Mouse (Mus musculus) hindbrain, embryonic 14.5 days (tissue): Measurements from ENCODE around the gene Cldn10. TPM values are rescaled to one million over a fixed set of nuclear protein-coding genes. Genes with fewer than 3 reads are reported as not detected.
A peak's percentile ranks its signal among the peaks of the same experiment; 100 is the strongest.

Experiments
- ATAC-seq: fragments of 200-750 bp; cut with Nextera tagmentation; 2 replicates; pipeline ENCODE4 v1.8.0; 2017; ENCODE audit warnings: moderate number of reproducible peaks, mild to moderate bottlenecking, moderate TSS enrichment, moderate library complexity; ENCODE audit not compliant: low FRiP score
- DNase-seq: peaks from one replicate; pipeline ENCODE4 v3.0.0-alpha.2; 2015; ENCODE audit warnings: low spot score
- H3K27ac ChIP-seq: fragments of 300-500 bp; sonication (generic); 2 replicates; pipeline ENCODE4 v1.5.1; 2014; ENCODE audit warnings: mild to moderate bottlenecking, moderate library complexity
- H3K27me3 ChIP-seq: fragments of 300-500 bp; sonication (generic); 2 replicates; pipeline ENCODE4 v1.6.1; 2014; ENCODE audit warnings: mild to moderate bottlenecking, low read length, mixed read lengths; ENCODE audit not compliant: control insufficient read depth, insufficient read depth
- H3K36me3 ChIP-seq: fragments of 300-500 bp; sonication (generic); replicated peaks from 2 replicates; pipeline ENCODE4 v1.6.1; 2014; ENCODE audit not compliant: control insufficient read depth, insufficient read depth
- H3K4me1 ChIP-seq: fragments of 300-500 bp; sonication (generic); replicated peaks from 2 replicates; pipeline ENCODE4 v1.6.1; 2014; ENCODE audit warnings: antibody characterized with exemption, low read length, mixed read lengths; ENCODE audit not compliant: control insufficient read depth, insufficient read depth
- H3K4me2 ChIP-seq: fragments of 300-500 bp; sonication (generic); replicated peaks from 2 replicates; pipeline ENCODE4 v1.6.1; 2014; ENCODE audit warnings: mild to moderate bottlenecking, moderate library complexity
- H3K4me3 ChIP-seq: fragments of 300-500 bp; sonication (generic); replicated peaks from 2 replicates; pipeline ENCODE4 v1.5.1; 2014; ENCODE audit warnings: mild to moderate bottlenecking, low read length
- H3K9ac ChIP-seq: fragments of 300-500 bp; sonication (generic); 2 replicates; pipeline ENCODE4 v1.6.1; 2014
- H3K9me3 ChIP-seq: fragments of 300-500 bp; sonication (generic); 2 replicates; pipeline ENCODE4 v1.6.1; 2016; ENCODE audit warnings: low read length; ENCODE audit not compliant: control insufficient read depth
- WGBS: fragments of 180-500 bp; shearing (Covaris S2); extraction: QIAGEN DNeasy Blood & Tissue Kit; methylation state at CpG from one replicate; pipeline ENCODE4 v1.1.7; 2014; 5-methylcytosine and 5-hydroxymethylcytosine counted together
- polyA plus RNA-seq: library from polyadenylated mRNA; unstranded; fragments of >200 nt; fragmentation: Nextera tagmentation; extraction: Ambion mirVana; gene quantifications from 2 replicates; pipeline ENCODE4 v1.2.1, GENCODE M21; 2014

The Cldn10 gene
- polyA plus RNA-seq, 1 experiment from 2014 or later, result 1.7 TPM

DNA sequence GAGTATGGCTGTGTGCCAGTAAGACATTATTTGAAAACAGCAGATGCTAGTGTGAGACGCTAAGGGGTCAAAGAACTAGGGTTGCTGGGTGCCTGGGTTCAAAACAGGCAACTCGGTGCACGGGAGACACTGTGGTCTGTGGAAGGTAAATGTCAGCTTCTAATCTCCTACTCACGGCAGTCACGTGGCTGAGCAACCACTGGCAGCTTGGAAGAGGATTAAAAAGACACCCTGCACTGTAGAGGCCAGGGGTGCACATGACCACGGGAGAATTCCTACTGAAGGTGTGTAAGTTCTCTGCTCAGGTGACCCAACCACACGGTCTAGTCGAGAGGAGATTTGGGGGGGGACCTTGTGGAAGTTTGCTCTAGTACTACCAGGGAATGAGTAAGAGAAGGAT is 119.9 kb downstream of the Cldn10 start:
- no peak overlapping the region for H3K27ac ChIP-seq
- no peak overlapping the region for H3K4me2 ChIP-seq
- H3K27me3 ChIP-seq, result no peaks in the 10 kb centered on the region
- ATAC-seq (no peak), DNase-seq (no peak)
- no peak overlapping the region for H3K4me3 ChIP-seq
- WGBS, result 81% methylated on average over 8 of the region's 8 CpGs
- H3K9me3 ChIP-seq, result no peaks in the 10 kb centered on the region
- peaks cover 96% of the 10 kb centered on the region for H3K36me3 ChIP-seq
- H3K9ac ChIP-seq, result no peak overlapping the region
- no peaks in the 10 kb centered on the region for H3K4me1 ChIP-seq

DNA sequence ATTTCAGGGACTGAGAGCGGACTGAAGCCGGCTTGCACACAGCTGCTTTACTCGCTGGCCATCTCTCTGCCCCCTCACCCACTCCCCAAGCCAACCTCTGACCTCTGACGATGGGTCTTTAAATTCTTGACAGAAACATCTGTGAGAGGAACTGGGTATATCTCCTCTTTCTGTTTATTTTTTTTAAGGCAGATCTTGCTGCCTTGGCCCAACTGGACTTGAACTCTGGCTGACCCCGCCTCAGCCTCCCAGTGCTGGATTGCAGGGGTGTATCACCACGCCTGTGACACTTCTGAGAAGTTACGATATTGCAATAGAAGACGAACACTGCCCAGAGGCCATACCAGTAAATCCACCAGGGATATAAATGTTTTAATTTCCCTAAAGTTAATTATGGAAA is 122.2 kb downstream of the Cldn10 start:
- DNase-seq, result no peak
- peaks cover 96% of the 10 kb centered on the region for H3K36me3 ChIP-seq
- no peaks in the 10 kb centered on the region for H3K4me1 ChIP-seq

DNA sequence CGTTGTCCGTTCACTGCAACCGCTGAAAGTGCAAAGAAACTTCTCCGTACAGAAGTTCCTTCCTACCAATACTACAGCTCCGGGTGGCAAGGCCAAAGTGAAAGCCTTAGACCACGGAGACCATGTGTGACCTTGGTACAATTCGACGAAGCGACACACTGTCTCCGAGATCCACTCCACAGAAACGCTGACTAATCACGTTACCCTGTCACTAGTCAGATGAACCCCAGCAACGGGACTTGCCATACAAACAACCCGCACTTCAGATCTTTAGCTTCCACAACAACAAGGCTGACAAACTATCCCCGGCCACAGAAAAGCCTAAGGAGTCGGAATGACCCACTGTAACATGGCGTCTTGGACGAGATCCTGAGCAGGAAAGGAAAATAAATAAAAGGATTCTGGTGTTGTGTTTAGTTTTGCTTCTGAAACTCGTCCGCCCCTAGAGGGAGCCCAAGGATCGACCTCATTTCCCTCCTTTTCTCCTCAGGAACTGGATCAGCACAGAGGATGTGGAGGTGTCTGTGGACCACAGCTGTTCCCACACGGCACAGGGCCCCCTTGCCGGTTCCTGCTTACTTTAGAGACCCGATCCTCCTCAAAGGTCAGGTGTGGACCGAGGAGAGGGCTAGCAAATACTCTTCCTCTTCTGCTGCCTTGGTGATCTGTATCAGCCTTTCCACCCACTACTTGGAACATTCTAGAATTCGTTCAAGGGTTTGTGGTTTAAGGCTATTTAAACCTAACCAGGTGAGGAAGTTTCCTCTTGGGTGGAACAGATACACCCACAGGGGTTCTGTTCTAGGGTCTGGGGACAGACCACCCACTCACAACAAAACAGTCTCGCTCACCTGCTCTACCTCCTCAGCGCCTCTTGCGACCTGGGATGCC is 122.9 kb downstream of the Cldn10 start:
- no peak overlapping the region for H3K27ac ChIP-seq
- H3K4me3 ChIP-seq, result no peak overlapping the region
- no peaks in the 10 kb centered on the region for H3K9me3 ChIP-seq
- H3K27me3 ChIP-seq, result no peaks in the 10 kb centered on the region
- ATAC-seq (no peak), DNase-seq (peak; percentile 64)
- H3K36me3 ChIP-seq, result peaks cover 97% of the 10 kb centered on the region
- no peak overlapping the region for H3K4me2 ChIP-seq
- no peak overlapping the region for H3K9ac ChIP-seq
- H3K4me1 ChIP-seq, result no peaks in the 10 kb centered on the region
- 71% methylated on average over 29 of the region's 29 CpGs for WGBS

More for the DNA sequence above, 122.2 kb downstream of the Cldn10 start:
- H3K4me3 ChIP-seq, result no peak overlapping the region
- no peak for ATAC-seq
- no peak overlapping the region for H3K27ac ChIP-seq
- H3K9me3 ChIP-seq, result no peaks in the 10 kb centered on the region
- H3K4me2 ChIP-seq, result no peak overlapping the region
- H3K9ac ChIP-seq, result no peak overlapping the region
- WGBS, result 88% methylated on average over 8 of the region's 8 CpGs
- H3K27me3 ChIP-seq, result no peaks in the 10 kb centered on the region

DNA sequence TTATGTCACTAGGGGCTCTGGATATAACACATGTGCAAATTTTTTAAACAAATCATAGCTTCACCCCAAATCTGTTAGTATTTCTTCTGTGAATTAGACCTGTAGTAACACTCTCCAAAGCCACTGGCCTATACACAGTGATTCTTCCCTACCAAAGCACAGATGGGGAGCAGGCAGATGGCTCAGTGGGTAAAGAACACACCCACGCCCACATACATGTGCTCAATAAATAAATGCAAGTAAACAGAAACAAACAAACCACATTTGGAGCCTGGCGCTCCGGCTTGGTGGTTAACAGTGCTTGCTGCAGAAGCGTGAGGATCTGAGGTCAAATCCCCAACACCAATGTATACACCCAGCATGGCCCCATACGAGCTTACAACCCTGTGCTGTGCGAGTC is 123.8 kb downstream of the Cldn10 start:
- Histone ChIP-seq H3K9me3 (no peaks in the 10 kb centered on the region), H3K9ac (no peak overlapping the region), H3K27me3 (no peaks in the 10 kb centered on the region), H3K4me3 (no peak overlapping the region), H3K36me3 (peaks cover 94% of the 10 kb centered on the region), H3K4me1 (no peaks in the 10 kb centered on the region), H3K4me2 (no peak overlapping the region), H3K27ac (no peak overlapping the region)
- DNase-seq (no peak), ATAC-seq (no peak)
- WGBS, result 96% methylated on average over 6 of the region's 6 CpGs

DNA sequence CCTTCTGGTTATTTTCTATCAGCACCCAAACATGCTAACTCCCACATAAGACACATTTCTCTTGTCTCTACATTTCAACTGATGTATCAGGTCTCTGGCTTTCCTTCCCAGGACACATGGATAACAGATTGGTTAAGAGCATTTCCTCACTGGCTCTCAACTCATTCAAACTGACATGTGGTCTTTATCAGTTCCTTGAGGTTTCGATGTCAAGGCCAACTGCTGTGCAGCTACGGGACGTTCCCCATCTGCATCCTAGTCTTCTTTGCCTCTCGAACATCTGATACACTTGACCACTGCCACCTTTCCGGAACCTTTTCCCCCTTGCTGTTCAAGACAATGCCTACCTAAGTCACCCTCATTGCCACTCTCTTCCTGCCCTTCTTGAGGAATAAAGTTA is 125.9 kb downstream of the Cldn10 start:
- Histone ChIP-seq H3K4me3 (no peak overlapping the region), H3K27me3 (no peaks in the 10 kb centered on the region), H3K4me1 (no peaks in the 10 kb centered on the region), H3K27ac (no peak overlapping the region), H3K9ac (no peak overlapping the region), H3K9me3 (no peaks in the 10 kb centered on the region), H3K36me3 (peaks cover 92% of the 10 kb centered on the region), H3K4me2 (no peak overlapping the region)
- ATAC-seq, result no peak
- 86% methylated on average over 5 of the region's 5 CpGs for WGBS
- DNase-seq, result no peak

DNA sequence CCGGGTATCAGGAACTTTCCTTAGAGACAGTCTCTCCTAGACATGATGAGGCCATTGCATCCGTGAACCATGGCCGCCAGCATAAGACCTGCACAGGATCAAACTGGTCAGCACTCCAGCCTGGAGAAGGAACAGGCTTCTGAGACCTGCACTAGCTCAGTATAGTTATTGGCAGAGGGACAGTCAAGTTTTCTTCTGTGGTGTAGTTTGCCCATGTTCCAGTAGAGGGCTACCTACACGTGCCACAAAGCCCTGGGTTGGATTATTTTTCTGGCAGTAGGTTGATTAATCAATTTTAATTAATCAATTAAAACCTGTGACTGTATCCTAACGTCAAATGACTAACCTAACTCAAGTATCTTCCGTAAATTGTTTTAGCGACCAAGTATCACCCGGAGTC is 131.3 kb downstream of the Cldn10 start:
- H3K9me3 ChIP-seq, result no peaks in the 10 kb centered on the region
- H3K4me3 ChIP-seq, result no peak overlapping the region
- no peak overlapping the region for H3K9ac ChIP-seq
- no peak for DNase-seq
- ATAC-seq, result peak; percentile 22; the same call in 1 of the 2 replicates
- H3K27ac ChIP-seq, result no peak overlapping the region
- H3K36me3 ChIP-seq, result peaks cover 52% of the 10 kb centered on the region
- H3K27me3 ChIP-seq, result no peaks in the 10 kb centered on the region
- peaks cover 38% of the 10 kb centered on the region for H3K4me1 ChIP-seq
- 68% methylated on average over 8 of the region's 8 CpGs for WGBS
- H3K4me2 ChIP-seq, result no peak overlapping the region

DNA sequence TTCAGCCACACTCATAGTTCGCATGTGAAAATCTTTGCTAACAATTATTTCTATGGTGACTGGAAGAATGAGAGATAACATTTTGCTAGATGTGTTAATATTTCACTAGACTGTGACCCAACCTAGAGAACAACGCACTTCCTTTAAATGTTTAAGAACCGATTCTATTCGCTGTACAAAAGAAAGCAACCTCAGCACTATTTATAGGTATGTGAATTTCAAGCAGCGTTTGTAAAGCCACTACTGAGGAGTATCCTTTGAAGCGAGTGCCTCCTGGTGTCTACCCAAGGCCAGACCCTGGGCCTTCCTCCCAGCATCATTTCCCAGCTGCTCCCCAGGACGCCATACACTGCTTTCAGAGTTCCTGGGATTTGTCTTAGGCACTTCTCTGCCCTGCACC is 132.9 kb downstream of the Cldn10 start:
- Histone ChIP-seq H3K27ac (no peak overlapping the region), H3K36me3 (peaks cover 37% of the 10 kb centered on the region), H3K27me3 (no peaks in the 10 kb centered on the region), H3K9me3 (no peaks in the 10 kb centered on the region), H3K4me2 (peak overlapping the region; percentile 97), H3K4me3 (no peak overlapping the region), H3K9ac (peak overlapping the region; percentile 28; the same call in 1 of the 2 replicates), H3K4me1 (peaks cover 44% of the 10 kb centered on the region)
- WGBS, result 53% methylated on average over 7 of the region's 7 CpGs
- DNase-seq, result no peak
- ATAC-seq, result no peak

DNA sequence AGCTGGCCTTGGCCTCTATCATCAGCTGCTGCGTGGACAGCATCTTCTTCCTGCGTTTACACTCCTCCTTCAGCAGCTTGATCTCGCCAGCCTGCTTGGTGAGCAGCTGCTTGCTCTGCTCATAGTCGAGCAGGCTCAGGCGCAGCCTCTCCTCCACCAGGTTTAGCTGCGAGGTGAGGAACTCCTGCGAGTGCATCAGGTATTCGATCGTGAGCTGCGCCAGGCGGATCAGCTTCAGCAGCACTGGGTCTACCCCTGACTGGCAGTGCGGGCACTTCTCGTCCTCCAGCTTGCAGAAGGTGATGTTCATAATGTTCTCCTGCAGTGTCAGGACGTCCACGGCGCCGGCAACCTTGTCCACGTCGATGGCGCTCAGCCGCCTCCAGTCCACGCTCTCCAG is 134.5 kb downstream of the Cldn10 start:
- Histone ChIP-seq H3K4me1 (peaks cover 48% of the 10 kb centered on the region), H3K9me3 (no peaks in the 10 kb centered on the region), H3K27ac (no peak overlapping the region), H3K36me3 (peaks cover 26% of the 10 kb centered on the region), H3K27me3 (no peaks in the 10 kb centered on the region), H3K4me3 (peak overlapping the region; percentile 65), H3K9ac (peak overlapping the region; percentile 73), H3K4me2 (peak overlapping the region; percentile 97)
- DNase-seq (peak; percentile 32), ATAC-seq (no peak)
- WGBS, result 21% methylated on average over 22 of the region's 22 CpGs

DNA sequence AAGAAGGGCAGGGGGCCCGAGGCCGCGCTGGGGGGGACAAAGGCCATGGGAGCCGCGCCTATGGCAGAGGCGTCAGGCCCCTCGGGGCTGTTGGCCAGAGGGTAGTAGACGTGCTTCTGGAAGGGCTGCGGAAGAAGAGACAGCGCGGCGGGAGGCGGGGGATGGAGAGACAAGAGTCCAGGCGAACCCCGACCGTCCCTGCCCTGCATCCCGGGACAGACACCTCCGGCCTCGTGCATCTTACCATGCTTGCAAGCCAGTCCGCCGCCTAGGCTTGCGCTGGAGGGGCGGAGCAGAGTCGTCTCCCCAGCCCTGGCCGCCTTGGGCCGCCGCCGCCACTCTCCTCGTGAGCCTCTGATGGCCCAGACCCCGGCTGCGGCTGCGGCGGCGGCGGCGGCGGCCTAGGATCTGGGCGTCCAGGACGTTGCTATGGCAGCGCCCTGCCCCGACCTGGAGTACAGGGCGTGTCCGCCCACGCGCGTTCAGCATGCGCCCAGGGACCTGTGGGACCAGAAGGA is 135.0 kb downstream of the Cldn10 start:
- peak overlapping the region; percentile 97 for H3K4me2 ChIP-seq
- H3K4me1 ChIP-seq, result peaks cover 48% of the 10 kb centered on the region
- H3K9ac ChIP-seq, result peak overlapping the region; percentile 73
- H3K4me3 ChIP-seq, result peak overlapping the region; percentile 65
- peaks cover 22% of the 10 kb centered on the region for H3K36me3 ChIP-seq
- ATAC-seq (peak; percentile 12; the same call in 1 of the 2 replicates), DNase-seq (no peak)
- under 1% methylated on average over 44 of the region's 47 CpGs for WGBS
- no peak overlapping the region for H3K27ac ChIP-seq
- no peaks in the 10 kb centered on the region for H3K27me3 ChIP-seq
- no peaks in the 10 kb centered on the region for H3K9me3 ChIP-seq
